Mouse (Mus musculus) lung, embryonic 15.5 days (tissue): Measurements from ENCODE around the gene Thap11. TPM values are rescaled to one million over a fixed set of nuclear protein-coding genes. Genes with fewer than 3 reads are reported as not detected.

ENCODE experiments used
- ATAC-seq: fragments of 200-750 bp; cut with Nextera tagmentation; 2 replicates; pipeline ENCODE4 v1.8.0; 2017; ENCODE audit warnings: moderate number of reproducible peaks, borderline replicate concordance; ENCODE audit not compliant: low FRiP score, low TSS enrichment; ENCODE audit errors: extremely low read depth
- H3K27ac ChIP-seq: fragments of 300-500 bp; sonication (generic); 2 replicates; pipeline ENCODE4 v1.5.1; 2015; ENCODE audit warnings: moderate library complexity, mild to moderate bottlenecking, inconsistent platforms
- H3K27me3 ChIP-seq: fragments of 300-500 bp; sonication (generic); 2 replicates; pipeline ENCODE4 v1.6.1; 2015; ENCODE audit warnings: inconsistent platforms
- H3K36me3 ChIP-seq: fragments of 300-500 bp; sonication (generic); 2 replicates; pipeline ENCODE4 v1.6.1; 2015; ENCODE audit warnings: inconsistent platforms
- H3K4me1 ChIP-seq: fragments of 300-500 bp; sonication (generic); 2 replicates; pipeline ENCODE4 v1.6.1; 2015; ENCODE audit warnings: inconsistent platforms
- H3K4me2 ChIP-seq: fragments of 300-500 bp; sonication (generic); 2 replicates; pipeline ENCODE4 v1.6.1; 2015; ENCODE audit warnings: inconsistent platforms, mild to moderate bottlenecking, moderate library complexity
- H3K4me3 ChIP-seq: fragments of 300-500 bp; sonication (generic); 2 replicates; pipeline ENCODE4 v1.5.1; 2015; ENCODE audit warnings: mild to moderate bottlenecking, inconsistent platforms
- H3K9ac ChIP-seq: fragments of 300-500 bp; sonication (generic); 2 replicates; pipeline ENCODE4 v1.6.1; 2015; ENCODE audit warnings: inconsistent platforms
- H3K9me3 ChIP-seq: fragments of 300-500 bp; sonication (generic); 2 replicates; pipeline ENCODE4 v1.6.1; 2016; ENCODE audit warnings: inconsistent platforms
- WGBS: fragments of 180-500 bp; shearing (Covaris S2); methylation state at CpG from one replicate; pipeline ENCODE4 v1.1.7; 2015; 5-methylcytosine and 5-hydroxymethylcytosine counted together
- polyA plus RNA-seq: library from polyadenylated mRNA; unstranded; fragments of >200 nt; fragmentation: Nextera tagmentation; extraction: Ambion mirVana; gene quantifications from 2 replicates; pipeline ENCODE4 v1.2.1, GENCODE M21; 2015

The Thap11 gene
- polyA plus RNA-seq, 1 experiment from 2014 or later = 67.9 TPM

DNA sequence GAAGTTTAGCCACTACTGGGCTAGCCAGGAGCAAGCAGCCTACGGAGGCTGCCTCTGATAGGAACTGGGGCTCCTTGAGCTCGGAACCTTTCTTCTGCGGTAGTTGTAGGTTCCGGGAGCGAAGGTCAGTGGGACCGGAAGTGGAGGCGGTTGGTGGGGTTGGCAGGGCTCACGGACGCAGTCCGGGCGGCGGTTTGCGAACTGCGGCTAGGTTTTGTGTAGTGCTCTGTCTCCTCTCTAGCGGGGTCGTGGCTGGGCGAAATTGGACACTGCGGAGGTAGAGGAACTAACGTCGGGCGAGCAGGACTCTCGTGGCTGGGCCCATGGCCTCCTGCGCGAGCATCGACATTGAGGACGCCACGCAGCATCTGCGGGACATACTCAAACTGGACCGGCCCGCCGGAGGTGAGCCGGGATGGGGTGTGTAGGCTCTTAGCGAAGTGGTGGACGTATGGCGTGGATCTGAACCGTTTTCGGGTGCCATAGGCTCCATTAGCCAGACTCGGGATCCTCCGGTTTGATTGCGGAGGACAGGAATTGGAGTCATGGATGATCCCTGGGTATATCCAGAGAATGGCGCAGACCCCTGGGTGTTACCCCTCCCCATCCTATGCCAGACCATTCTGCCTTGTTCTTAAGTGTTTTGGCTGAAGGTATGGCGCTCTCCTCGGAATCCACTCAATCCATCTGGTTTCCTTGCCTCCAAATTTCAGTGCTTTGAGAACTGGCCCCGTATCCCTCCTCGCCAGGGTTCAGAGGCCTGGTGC is 26.0 kb downstream of the Thap11 start, which contains the start of gene Edc4:
TSS of gene Edc4 (plus strand) at position 128 of the 767 bp plus-strand sequence.
- Histone ChIP-seq H3K36me3 (peaks cover 53% of the 10 kb centered on the region), H3K9me3 (no peaks in the 10 kb centered on the region), H3K27me3 (no peaks in the 10 kb centered on the region), H3K27ac (peak within 1 kb of the TSS; percentile 48), H3K9ac (peak within 1 kb of the TSS; percentile 85), H3K4me3 (peak within 1 kb of the TSS; percentile 90), H3K4me2 (peak within 1 kb of the TSS; percentile 78), H3K4me1 (peaks cover 23% of the 10 kb centered on the region)
- under 1% methylated on average over 45 of the region's 45 CpGs for WGBS
- ATAC-seq = peak; percentile 83; the same call in 1 of the 2 replicates

DNA sequence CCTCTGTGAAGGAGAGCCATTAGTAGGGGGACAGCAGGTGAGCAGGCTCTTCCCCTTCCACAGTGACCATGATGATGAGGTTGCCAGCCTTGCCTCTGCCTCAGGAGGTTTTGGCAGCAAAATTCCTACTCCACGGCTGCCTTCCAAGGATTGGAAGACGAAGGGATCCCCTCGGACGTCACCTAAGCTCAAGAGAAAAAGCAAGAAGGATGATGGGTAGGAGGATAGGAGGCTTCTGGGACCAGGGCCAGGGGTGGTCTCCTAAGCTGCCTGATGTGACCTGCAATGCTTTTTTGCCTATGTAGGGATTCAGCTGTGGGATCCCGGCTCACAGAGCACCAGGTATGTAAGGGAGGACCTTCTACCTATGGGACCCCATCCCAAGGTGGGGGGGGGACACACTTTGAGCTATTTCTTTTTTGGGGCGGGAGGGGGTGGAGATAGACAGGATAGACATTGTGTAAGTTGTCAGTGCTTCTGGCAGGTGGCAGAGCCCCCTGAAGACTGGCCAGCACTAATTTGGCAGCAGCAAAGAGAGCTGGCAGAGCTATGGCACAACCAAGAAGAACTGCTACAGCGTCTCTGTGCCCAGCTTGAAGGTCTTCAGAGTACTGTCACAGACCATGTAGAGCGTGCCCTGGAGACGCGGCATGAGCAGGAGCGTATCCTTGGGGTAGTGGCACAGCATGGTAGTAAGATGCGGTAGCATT is 35.0 kb downstream of the Thap11 start:
- Histone ChIP-seq H3K9me3 (no peaks in the 10 kb centered on the region), H3K9ac (no peak overlapping the region), H3K4me1 (peaks cover 4% of the 10 kb centered on the region), H3K36me3 (peaks cover 82% of the 10 kb centered on the region), H3K27ac (no peak overlapping the region), H3K4me2 (no peak overlapping the region), H3K27me3 (no peaks in the 10 kb centered on the region), H3K4me3 (no peak overlapping the region)
- WGBS = 92% methylated on average over 12 of the region's 12 CpGs
- ATAC-seq = no peak

DNA sequence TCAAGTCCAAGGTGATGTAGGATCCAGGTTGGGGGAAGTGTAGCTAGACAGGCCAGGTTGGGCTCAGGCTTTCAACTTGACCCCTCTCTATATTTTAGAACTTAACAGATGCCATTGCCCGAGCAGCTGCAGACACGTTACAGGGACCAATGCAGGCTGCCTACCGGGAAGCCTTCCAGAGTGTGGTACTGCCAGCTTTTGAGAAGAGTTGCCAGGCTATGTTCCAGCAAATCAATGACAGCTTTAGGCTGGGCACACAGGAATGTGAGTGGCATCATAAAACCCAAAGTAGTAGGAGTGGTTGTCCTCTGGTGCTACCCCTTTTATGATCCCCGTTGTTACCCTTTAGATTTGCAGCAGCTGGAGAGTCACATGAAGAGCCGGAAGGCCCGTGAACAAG is 35.9 kb downstream of the Thap11 start:
- Histone ChIP-seq H3K36me3 (peaks cover 73% of the 10 kb centered on the region), H3K4me3 (no peak overlapping the region), H3K27ac (no peak overlapping the region), H3K27me3 (no peaks in the 10 kb centered on the region), H3K4me1 (peaks cover 4% of the 10 kb centered on the region), H3K9ac (no peak overlapping the region), H3K4me2 (no peak overlapping the region), H3K9me3 (no peaks in the 10 kb centered on the region)
- ATAC-seq = no peak
- 88% methylated on average over 6 of the region's 6 CpGs for WGBS

DNA sequence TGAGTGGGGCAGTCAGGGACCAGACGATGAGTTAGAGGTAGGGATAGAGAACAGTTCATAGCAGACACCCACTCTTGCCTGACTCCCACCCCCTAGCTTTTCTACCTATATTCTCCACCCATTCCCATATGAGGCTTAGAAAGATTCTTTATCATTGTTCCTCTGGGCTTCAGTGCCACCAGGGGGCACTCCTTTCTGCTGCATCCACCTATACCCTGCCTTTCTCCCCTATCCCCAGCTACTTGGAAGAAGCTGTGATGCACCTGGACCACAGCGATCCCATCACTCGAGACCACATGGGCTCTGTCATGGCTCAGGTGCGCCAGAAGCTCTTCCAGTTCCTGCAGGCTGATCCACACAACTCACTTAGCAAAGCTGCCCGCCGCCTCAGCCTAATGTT is 37.5 kb downstream of the Thap11 start:
- no peak for ATAC-seq
- Histone ChIP-seq H3K36me3 (peaks cover 57% of the 10 kb centered on the region), H3K4me2 (no peak overlapping the region), H3K27ac (no peak overlapping the region), H3K9me3 (no peaks in the 10 kb centered on the region), H3K27me3 (no peaks in the 10 kb centered on the region), H3K4me3 (no peak overlapping the region), H3K4me1 (peaks cover 4% of the 10 kb centered on the region), H3K9ac (no peak overlapping the region)
- 76% methylated on average over 6 of the region's 6 CpGs for WGBS

DNA sequence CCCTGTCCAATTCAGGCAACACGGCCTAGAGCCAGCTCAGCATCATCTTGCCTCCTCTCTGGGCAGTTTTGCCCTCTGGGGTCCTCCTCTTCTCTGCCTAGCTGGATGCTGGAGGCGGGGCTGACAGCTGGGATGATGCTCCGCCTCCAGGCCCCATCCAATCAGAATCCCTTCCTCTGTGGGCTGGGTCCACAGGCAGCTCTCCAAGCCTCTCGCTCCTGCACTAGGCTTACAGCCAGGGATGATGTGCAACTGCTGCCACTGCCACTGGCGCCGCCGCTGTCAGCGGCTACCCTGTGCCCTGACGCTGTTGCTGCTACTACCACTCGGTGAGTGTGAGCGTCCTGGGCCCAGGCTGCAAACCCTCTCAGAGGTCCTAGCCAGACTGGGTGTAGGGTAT is 38.4 kb downstream of the Thap11 start, which contains the start of gene Nrn1l:
TSS of gene Nrn1l (plus strand) at position 229 of the 400 bp plus-strand sequence.
- peaks cover 48% of the 10 kb centered on the region for H3K36me3 ChIP-seq

DNA sequence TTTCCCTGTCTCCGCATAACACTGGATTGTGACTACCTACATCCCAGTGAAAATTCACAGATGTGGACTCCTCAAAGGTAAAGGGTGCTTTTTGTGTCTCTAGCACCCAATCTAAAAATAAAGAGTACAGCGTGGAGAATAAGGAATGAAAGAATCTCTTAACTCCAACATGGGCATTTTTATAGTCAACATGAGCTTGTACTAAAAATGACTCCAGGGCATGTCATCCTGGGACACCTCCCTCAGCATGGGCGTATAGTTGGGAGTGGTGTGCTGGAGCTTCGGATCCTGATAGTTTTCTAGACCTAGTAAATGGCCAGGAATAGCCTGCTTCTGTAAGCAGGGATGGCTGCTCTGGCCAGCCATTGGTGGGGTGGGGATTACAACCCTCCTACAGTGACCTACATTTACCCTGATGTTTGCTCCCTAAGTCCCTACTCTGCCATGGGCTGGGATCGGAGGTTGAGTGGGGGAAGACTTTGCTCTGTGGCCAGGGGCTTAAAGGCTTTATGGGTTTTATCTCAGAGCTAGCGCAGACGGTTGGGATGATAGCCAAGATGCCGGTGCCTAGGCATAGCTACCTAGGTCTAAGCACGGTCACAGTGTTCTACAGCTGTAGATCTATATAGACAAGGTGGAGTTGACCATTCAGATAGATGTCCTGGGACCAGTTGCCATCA is 43.0 kb downstream of the Thap11 start:
- no peak overlapping the region for H3K27ac ChIP-seq
- no peak overlapping the region for H3K4me2 ChIP-seq
- H3K4me3 ChIP-seq = no peak overlapping the region
- no peak overlapping the region for H3K9ac ChIP-seq
- peaks cover 5% of the 10 kb centered on the region; the same call in 1 of the 2 replicates for H3K36me3 ChIP-seq
- no peaks in the 10 kb centered on the region for H3K9me3 ChIP-seq
- no peak for ATAC-seq
- H3K27me3 ChIP-seq = no peaks in the 10 kb centered on the region
- WGBS = 76% methylated on average over 9 of the region's 9 CpGs
- H3K4me1 ChIP-seq = peaks cover 17% of the 10 kb centered on the region

More for the DNA sequence above, 38.4 kb downstream of the Thap11 start, which contains the start of gene Nrn1l:
- Histone ChIP-seq H3K4me2 (no peak within 1 kb of the TSS), H3K27me3 (no peaks in the 10 kb centered on the region), H3K9me3 (no peaks in the 10 kb centered on the region), H3K4me1 (peaks cover 4% of the 10 kb centered on the region), H3K9ac (no peak within 1 kb of the TSS), H3K27ac (no peak within 1 kb of the TSS), H3K4me3 (no peak within 1 kb of the TSS)
- ATAC-seq = peak; percentile 91
- WGBS = 8% methylated on average over 11 of the region's 11 CpGs

DNA sequence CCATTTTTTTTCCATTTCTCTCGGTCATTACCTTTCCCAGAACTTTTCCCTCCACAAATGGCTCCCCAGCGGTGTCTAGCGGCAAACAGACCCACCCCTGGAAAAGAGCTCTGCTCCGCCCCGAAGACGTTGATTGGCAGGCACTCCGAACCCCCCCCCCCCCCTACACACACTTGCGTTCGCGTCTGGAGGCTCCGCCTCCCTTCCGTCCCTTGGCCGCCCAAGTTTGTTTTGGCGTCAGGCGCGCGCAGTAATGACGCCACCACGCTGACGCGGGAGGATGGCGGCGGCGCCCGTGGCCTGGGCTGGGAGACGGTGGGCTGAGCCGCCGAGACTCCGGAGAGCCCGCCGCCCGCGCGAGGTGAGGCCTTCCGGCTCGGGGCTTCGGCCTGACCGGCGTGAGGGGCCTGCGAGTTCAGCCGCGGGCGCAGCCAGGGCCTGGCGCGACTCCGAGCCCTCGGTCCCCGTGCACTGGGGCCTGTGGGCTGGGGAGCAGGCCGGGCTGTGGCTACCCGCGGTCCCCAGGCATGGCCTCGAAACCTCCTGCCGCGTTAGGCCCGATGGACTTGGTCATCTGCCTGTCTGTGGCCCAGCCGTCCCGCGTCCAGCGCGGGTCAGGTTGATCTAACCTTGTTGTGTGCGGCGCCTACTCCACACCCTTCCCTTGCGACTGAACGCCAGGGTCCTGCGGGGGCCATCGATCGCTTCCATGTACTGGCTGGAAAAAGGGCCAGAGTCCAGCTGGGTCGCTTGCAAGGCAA is 45.4 kb downstream of the Thap11 start, which contains the start of gene Pskh1:
TSS of gene Pskh1 (plus strand) at position 262 of the 761 bp plus-strand sequence.
- H3K4me1 ChIP-seq = peaks cover 13% of the 10 kb centered on the region
- H3K27ac ChIP-seq = peak within 1 kb of the TSS; percentile 89
- peak within 1 kb of the TSS; percentile 99 for H3K9ac ChIP-seq
- H3K36me3 ChIP-seq = no peaks in the 10 kb centered on the region
- ATAC-seq = peak; percentile 95
- no peaks in the 10 kb centered on the region for H3K27me3 ChIP-seq
- H3K9me3 ChIP-seq = no peaks in the 10 kb centered on the region
- peak within 1 kb of the TSS; percentile 60 for H3K4me2 ChIP-seq
- WGBS = under 1% methylated on average over 59 of the region's 68 CpGs
- H3K4me3 ChIP-seq = peak within 1 kb of the TSS; percentile 80

DNA sequence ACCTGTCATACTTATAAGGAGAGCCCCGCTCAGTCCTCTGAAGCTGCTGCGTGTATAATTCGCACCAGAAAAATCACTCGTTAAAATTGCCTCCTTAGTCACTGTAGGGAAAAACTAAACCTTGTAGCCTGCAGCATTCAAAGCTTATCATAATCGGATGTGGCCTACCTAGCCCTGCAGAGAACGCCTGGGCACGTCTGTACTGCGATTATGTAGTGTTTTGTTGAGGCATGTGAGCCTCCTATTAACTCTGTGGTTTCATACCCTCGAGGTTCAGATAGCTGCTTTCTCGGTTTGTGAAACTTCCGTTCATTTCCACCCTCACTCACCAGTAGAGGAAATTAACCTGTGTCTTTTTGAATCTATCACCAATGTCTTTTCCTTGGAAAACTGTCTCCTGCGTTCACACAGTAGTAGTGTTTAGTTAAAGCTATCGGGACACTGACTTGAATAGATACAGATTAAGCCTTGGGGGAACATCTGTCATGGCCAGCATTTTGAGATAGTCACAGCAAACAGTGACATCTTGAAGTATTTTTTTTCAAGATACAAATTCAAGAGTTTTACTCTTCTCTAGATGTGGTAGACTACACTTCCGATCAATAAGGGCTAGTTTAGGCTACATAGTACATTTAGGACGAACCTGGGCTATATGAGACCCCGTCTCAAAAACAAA is 46.1 kb downstream of the Thap11 start:
- H3K4me3 ChIP-seq = peak overlapping the region; percentile 80
- H3K4me2 ChIP-seq = peak overlapping the region; percentile 60
- no peaks in the 10 kb centered on the region for H3K27me3 ChIP-seq
- H3K4me1 ChIP-seq = peaks cover 13% of the 10 kb centered on the region
- H3K9ac ChIP-seq = peak overlapping the region; percentile 99
- WGBS = 26% methylated on average over 16 of the region's 16 CpGs
- peak overlapping the region; percentile 89 for H3K27ac ChIP-seq
- ATAC-seq = no peak
- H3K9me3 ChIP-seq = no peaks in the 10 kb centered on the region
- no peaks in the 10 kb centered on the region for H3K36me3 ChIP-seq
